Mouse (Mus musculus) testis, adult 2 months (tissue): ENCODE measurements at regions not wholly inside any gene's neighbourhood (a gene's known extent, or its start where the extent isn't known, plus 50 kb on each side); places are given as distances from the start of the nearest gene placed in this dataset.

ENCODE experiments used
- H3K27ac ChIP-seq: fragments of 200-500 bp; 2 replicates; pipeline ENCODE4 v1.5.1; 2012; ENCODE audit warnings: low read depth, low read length; ENCODE audit not compliant: control insufficient read depth, insufficient read depth
- H3K27me3 ChIP-seq: fragments of 200-500 bp; 2 replicates; pipeline ENCODE4 v1.6.1; 2012; ENCODE audit warnings: mild to moderate bottlenecking, low read length, moderate library complexity; ENCODE audit not compliant: control insufficient read depth, insufficient read depth
- H3K36me3 ChIP-seq: fragments of 200-500 bp; 2 replicates; pipeline ENCODE4 v1.6.1; 2012; ENCODE audit warnings: mild to moderate bottlenecking, low read length; ENCODE audit not compliant: control insufficient read depth, insufficient read depth
- H3K4me1 ChIP-seq: fragments of 200-500 bp; 2 replicates; pipeline ENCODE4 v1.6.1; 2012; ENCODE audit warnings: low read length; ENCODE audit not compliant: control insufficient read depth, insufficient read depth
- H3K4me3 ChIP-seq: fragments of 200-500 bp; 2 replicates; pipeline ENCODE4 v1.5.1; 2012; ENCODE audit warnings: low read depth, mild to moderate bottlenecking, low read length, moderate library complexity, mixed read lengths; ENCODE audit not compliant: control insufficient read depth
- CTCF ChIP-seq: fragments of 200-500 bp; IDR thresholded peaks from 2 replicates; pipeline ENCODE4 v1.5.1; 2012; ENCODE audit warnings: low read depth, mild to moderate bottlenecking, inconsistent platforms, low read length, moderate library complexity; ENCODE audit not compliant: control insufficient read depth, insufficient read depth, insufficient replicate concordance
- POLR2A ChIP-seq: fragments of 200-500 bp; IDR thresholded peaks from 2 replicates; pipeline ENCODE4 v1.6.1; 2012; ENCODE audit warnings: low read depth, mild to moderate bottlenecking, inconsistent platforms, low read length, moderate library complexity; ENCODE audit not compliant: control insufficient read depth

DNA sequence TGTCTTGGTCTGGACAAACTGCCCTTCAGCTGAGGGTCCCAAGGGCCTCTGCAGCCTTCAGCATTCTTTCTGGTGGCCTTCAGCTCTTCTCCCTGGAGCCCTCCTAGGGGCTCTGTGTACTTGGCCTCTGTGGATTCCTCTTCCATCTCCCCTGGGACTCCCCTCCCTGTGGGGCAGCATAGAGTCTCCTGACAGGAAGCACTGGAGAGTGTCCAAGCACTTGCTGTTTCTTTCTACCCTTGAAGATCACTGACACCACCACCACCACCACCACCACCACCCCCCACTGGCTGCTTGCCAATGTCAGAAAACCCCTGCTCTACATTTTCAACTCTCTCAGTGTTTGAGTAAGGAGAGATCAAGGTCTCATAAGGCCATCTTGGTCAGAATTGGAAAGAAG, 206.3 kb downstream of the Irs2 start:
- TF ChIP-seq POLR2A (no peak), CTCF (no peak)
- Histone ChIP-seq H3K27me3 (no peaks in the 10 kb centered on the region), H3K4me1 (no peaks in the 10 kb centered on the region), H3K36me3 (no peaks in the 10 kb centered on the region), H3K27ac (peak overlapping the region; percentile 44; the same call in 1 of the 2 replicates), H3K4me3 (no peak overlapping the region)

DNA sequence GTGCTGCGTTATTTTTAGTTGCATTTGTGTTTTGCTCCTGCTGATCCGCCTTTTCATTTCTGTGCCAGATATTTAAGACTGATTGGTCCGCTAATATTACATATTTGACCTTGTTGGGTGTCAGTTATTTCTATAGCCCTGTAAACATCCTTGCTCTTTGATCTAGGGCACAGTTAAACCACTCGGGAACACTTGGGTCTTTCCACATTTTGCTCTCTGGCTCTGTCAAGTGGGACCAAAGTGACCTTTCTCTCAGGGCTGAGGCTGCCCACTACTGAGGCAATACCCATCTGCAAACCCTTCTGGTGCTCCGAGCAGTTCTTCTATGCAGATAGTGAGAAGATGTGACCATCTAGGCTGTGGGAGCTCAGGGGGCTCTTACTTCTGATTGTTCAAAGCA, 206.7 kb downstream of the Irs2 start:
- H3K27me3 ChIP-seq = no peaks in the 10 kb centered on the region
- no peaks in the 10 kb centered on the region for H3K4me1 ChIP-seq
- H3K27ac ChIP-seq = peak overlapping the region; percentile 44; the same call in 1 of the 2 replicates
- no peaks in the 10 kb centered on the region for H3K36me3 ChIP-seq
- TF ChIP-seq POLR2A (no peak), CTCF (no peak)
- no peak overlapping the region for H3K4me3 ChIP-seq

DNA sequence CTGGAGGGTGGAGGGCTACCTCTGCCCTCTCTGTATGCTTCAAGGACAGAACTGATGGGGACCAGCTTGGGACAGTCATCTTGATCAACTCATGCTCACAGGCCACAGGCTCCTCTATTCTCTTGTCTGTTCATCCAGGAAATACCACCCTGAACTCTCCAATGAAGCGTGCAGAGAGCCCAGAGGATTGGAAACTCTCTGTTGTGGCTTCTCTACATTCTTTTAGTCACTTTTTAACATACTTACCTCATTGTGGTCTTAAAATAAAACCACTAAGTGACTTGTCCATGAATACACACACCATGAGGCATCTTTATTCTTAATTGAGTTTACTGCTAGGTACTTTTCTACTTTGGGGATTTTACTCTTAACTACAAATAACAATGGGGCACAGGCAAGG, 209.8 kb downstream of the Irs2 start:
- no peak overlapping the region for H3K4me3 ChIP-seq
- no peaks in the 10 kb centered on the region for H3K36me3 ChIP-seq
- no peak for TF ChIP-seq POLR2A
- no peak for TF ChIP-seq CTCF
- H3K27me3 ChIP-seq = no peaks in the 10 kb centered on the region
- H3K4me1 ChIP-seq = no peaks in the 10 kb centered on the region
- H3K27ac ChIP-seq = no peak overlapping the region

GRCm38 (mm10) chr8:10794367-10795189, 213.7 kb downstream of the Irs2 start:
- Histone ChIP-seq H3K4me3 (no peak overlapping the region), H3K36me3 (no peaks in the 10 kb centered on the region), H3K27me3 (no peaks in the 10 kb centered on the region), H3K27ac (no peak overlapping the region), H3K4me1 (no peaks in the 10 kb centered on the region)
- no peak for TF ChIP-seq CTCF
- no peak for TF ChIP-seq POLR2A

GRCm38 (mm10) chr8:10793670-10794366, 214.4 kb downstream of the Irs2 start:
- TF ChIP-seq CTCF = no peak
- TF ChIP-seq POLR2A = no peak
- no peak overlapping the region for H3K27ac ChIP-seq
- H3K27me3 ChIP-seq = no peaks in the 10 kb centered on the region
- H3K4me1 ChIP-seq = no peaks in the 10 kb centered on the region
- no peaks in the 10 kb centered on the region for H3K36me3 ChIP-seq
- no peak overlapping the region for H3K4me3 ChIP-seq

DNA sequence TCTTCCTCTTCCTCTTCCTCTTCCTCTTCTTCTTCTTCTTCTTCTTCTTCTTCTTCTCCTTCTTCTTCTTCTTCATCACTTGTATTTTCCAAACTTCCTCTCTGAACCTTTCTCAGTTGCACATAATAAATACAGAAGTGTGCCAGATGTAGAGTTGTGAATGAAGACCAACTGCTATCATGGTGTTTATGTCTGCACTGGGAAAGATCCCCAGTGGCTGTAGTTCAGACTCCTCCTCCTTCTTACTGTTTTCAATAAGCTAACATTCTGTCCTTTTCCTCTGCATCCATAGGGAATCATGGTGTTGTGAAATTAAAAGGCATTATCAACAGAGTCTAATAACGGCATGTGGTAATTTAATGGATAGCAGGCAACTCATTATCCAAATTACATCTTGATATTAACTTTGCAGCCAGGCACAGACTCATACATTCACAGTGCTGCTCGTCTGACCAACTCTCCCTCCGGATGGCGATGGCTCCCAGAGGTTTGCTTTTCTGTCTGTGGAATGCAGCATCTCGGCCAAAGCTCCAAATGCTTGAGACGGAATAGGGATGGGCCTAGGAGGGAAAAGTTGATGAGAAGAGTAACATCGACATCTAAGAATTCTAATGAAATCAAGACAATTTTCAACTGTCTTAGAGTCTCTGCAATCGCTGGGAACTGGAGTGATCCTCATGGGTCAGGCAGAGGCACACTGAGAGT, 219.6 kb downstream of the Irs2 start:
- no peaks in the 10 kb centered on the region for H3K27me3 ChIP-seq
- no peaks in the 10 kb centered on the region for H3K4me1 ChIP-seq
- H3K36me3 ChIP-seq = no peaks in the 10 kb centered on the region
- H3K27ac ChIP-seq = no peak overlapping the region
- H3K4me3 ChIP-seq = no peak overlapping the region
- no peak for TF ChIP-seq POLR2A
- no peak for TF ChIP-seq CTCF

- Histone ChIP-seq H3K4me3 (no peak overlapping the region), H3K27me3 (no peaks in the 10 kb centered on the region), H3K4me1 (no peaks in the 10 kb centered on the region), H3K27ac (no peak overlapping the region), H3K36me3 (no peaks in the 10 kb centered on the region)
- TF ChIP-seq POLR2A (no peak), CTCF (no peak)
Measured at GRCm38 (mm10) chr8:10785801-10786200, 222.5 kb downstream of the Irs2 start.
